Mouse (Mus musculus): ENCODE results near the gene Prg3.

Gene Prg3

GRCm38 (mm10) chr2:84999486-85000181 is 11.6 kb downstream of the Prg3 start:
- DNase-seq = peak; percentile 9 to 14

GRCm38 (mm10) chr2:85001497-85001896 is 13.5 kb downstream of the Prg3 start:
- peak; percentile 42 for DNase-seq

GRCm38 (mm10) chr2:85002575-85002974 is 14.6 kb downstream of the Prg3 start:
- DNase-seq = no peak

DNA sequence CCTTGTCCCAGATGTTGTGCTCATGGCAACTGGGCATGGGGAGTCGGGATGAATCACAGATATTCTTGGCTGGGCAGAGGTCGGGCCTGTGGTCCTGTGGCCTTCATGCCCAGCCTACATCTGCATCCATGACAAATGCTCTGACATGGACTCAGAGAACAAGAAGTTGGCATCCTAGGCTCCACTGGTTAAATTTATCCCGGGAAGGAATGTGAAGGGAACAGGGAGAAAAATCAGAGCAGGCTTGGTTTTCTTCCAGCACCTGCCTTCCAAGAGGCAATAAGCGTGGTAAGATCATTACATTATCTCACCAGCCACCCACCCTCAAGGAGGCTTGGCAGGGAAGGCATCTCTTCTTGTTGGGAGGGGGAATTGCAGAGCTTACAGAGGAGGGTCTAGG is 16.3 kb downstream of the Prg3 start:
- DNase-seq = no peak

DNA sequence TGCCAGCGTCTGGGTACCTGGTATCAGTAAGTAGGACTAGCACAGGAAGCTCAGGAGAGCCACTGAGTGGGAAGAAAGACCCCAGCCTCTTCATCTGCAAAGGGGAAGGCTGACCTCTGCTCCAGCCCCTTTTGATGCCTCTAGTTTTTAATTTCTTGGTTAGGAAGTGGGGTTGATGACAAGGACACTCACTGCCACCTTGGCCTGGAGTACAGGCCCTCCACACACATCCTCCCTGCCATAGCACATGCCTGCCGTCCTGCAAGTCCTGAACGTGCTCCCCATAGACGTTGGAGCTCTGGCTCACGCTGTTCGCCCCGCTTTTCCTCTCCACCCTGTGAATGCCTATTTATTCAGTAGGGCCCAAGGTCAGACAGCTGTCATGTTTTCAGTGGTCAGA is 18.6 kb downstream of the Prg3 start:
- DNase-seq = no peak

DNA sequence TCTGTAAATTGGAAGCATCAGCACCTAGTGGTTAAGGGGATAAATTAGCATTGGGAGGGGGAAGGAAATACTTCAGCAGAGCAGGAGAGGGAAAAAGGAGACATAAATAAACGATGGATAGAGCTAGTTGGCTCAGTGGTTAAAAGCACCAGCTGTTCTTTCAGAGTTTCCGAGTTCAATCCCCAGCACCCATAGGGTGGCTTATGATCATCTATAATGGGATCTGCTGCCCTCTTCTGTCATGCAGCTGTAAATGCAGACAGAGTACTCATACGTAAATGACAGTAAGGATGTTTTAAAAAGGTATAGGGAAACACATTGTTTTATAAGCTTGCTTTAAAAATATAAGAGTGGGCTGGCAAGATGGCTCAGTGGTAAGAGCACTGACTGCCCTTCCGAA is 19.7 kb downstream of the Prg3 start:
- peak in 1 of 2 experiments; percentile 27 for DNase-seq

- no peak for DNase-seq
Observed at GRCm38 (mm10) chr2:85009212-85009611, 21.2 kb downstream of the Prg3 start.

DNA sequence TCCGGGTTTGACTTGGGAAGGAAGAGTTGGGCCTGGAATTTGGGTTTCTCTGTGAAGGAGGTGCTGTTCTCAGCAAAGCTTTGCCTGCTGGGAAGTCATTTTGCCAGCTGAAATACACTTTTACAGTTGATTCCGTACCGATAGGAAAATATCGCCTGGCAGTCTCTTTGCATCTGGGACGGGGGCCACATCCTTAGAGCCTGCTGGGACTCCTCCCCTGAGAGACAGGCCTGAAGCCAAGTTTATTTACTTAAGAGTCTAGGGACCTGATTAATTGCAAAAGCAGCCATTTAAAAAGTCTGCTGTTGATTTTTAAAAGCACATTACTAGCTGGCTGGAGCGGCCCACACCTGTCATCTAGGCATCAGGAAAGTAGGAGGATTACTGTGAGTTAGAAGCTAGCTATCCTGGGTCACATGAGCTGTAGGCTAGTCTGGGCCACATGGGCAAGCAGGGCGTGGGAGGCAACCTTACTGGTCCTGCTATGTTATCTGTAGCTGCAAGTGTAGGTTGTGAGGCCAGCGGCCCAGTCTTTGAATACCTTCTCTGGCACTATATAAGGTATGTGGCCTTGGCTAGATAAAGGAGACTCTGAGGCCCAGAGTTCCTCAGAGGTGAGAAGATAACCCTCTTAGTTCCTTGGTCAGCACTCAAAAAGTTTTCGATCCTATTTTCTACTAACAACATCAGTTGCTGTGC is 24.0 kb downstream of the Prg3 start:
- no peak for DNase-seq

- no peak for DNase-seq
Observed at GRCm38 (mm10) chr2:85012679-85013078, 24.7 kb downstream of the Prg3 start.

GRCm38 (mm10) chr2:85013826-85014587 is 26.0 kb downstream of the Prg3 start:
- DNase-seq = no peak

- DNase-seq = no peak
Observed at GRCm38 (mm10) chr2:85014588-85014982, 26.6 kb downstream of the Prg3 start.

DNA sequence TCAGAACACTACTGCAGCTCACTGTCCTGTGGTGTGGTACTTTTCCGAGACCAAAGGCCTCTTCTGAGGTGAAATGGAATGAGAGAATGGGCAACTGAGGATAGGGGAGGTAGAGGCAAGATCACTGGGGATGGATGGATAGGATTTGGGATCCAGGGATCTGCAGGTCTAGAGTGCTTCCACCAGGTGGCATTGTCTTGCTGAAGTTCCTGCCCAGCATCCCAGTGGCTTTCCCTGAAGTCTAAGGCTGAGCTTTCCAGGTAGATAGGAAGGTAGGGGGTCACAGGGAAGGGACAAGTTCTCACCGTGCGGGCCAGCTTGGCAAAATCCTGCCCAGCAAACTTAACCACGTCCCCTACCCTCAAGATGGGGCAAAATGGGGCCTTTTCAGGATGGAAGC is 34.0 kb downstream of the Prg3 start:
- peak in 1 of 2 experiments; percentile 38 for DNase-seq

DNA sequence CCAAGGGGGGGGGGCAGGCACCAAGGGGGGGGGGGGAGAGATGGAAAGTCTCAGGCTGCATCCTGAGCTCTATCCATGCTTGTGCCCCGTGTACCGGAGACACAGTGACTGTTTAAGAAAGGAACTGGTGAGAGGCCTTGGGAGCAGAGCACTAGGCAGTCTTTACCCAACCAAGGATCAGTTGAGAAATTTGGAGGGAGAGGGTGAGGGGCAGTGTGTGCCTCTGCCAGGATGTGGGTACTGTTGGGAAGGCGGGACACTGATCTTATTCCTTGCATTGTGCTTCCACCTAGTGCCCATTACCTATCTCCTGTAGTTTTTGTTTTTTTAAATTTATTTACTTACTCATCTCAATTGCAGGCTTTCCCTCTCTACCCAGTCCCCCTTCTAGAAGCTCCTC is 38.2 kb downstream of the Prg3 start:
- no peak for DNase-seq

DNA sequence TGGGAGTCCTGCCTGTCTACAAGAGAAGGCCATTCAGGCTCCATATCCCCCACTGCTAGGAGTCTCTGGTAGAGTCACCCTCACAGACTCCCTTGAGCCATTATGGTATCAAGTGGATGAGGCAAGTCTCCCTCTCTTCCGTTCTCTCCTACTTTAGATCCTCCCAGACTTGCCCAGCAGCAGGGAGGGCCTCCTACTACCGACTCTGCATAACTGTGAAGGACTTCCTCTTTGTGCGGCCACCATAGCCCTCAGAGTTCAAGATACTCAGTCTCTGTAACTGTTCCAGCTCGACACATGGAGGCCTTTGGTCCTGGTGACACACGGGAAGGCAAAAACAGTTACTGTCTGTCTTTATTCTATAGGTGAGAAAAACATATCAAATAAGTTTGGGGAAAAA is 39.3 kb downstream of the Prg3 start:
- no peak for DNase-seq

DNA sequence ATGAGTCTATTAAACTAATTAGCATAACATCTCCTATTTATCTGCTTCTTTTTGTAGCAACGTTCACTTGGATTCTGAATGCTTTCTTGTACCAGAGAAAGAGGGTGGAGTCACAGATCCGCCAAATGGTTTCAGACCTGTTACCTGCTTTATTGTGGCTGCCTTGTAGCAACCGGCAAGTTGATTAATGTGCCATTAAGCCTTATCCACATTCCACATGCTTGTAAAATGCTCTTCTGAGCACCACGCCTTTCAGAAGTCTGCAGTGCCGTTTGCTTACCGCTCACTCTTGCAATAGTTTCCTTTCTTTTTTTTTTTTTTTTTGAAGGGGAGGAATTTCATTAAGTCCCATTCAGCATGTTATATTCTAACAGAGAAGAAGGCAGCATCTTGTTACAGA is 41.9 kb downstream of the Prg3 start:
- DNase-seq = no peak

- no peak for DNase-seq
Observed at GRCm38 (mm10) chr2:85030989-85031388, 43.0 kb downstream of the Prg3 start.

DNA sequence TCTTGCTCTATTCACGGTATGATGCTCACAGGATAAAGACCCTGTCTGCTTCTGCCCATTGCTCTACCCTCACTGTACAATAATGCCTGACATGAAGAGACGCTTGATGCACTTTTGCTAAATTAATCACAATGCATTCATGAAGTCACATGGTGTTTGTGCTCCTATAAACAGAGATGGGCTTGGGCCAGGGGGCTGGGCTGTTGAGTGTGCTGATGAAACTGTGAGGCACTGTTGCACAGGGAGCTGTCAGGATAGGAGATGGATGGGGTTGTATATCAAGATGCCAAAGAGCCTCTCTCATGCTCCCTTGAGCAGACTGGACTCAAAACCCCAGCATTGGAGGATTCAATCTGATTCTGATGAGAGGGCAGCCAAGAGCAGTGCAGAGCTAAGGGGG is 45.1 kb downstream of the Prg3 start:
- DNase-seq = no peak

DNA sequence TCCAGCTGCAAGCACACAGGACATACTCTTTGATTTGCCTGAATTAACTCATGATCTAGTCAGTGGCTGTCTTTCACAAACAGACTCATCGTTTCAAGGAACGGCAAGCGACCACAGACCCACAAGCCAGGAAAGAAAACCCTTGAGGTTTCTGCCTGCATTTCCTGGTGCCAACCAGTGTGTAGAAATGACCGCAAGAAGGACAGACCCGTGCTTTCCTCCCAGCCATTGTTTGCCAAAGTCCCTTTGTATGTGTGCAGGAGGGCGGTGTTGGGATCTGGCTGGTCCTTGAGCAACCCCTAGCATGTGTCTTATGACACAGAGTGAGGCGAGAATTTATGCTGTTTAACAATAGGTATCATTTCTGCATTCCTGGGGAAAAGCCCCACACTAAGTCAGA is 46.2 kb downstream of the Prg3 start:
- DNase-seq = no peak

GRCm38 (mm10) chr2:85036507-85037046 is 48.6 kb downstream of the Prg3 start:
- no peak for DNase-seq

DNA sequence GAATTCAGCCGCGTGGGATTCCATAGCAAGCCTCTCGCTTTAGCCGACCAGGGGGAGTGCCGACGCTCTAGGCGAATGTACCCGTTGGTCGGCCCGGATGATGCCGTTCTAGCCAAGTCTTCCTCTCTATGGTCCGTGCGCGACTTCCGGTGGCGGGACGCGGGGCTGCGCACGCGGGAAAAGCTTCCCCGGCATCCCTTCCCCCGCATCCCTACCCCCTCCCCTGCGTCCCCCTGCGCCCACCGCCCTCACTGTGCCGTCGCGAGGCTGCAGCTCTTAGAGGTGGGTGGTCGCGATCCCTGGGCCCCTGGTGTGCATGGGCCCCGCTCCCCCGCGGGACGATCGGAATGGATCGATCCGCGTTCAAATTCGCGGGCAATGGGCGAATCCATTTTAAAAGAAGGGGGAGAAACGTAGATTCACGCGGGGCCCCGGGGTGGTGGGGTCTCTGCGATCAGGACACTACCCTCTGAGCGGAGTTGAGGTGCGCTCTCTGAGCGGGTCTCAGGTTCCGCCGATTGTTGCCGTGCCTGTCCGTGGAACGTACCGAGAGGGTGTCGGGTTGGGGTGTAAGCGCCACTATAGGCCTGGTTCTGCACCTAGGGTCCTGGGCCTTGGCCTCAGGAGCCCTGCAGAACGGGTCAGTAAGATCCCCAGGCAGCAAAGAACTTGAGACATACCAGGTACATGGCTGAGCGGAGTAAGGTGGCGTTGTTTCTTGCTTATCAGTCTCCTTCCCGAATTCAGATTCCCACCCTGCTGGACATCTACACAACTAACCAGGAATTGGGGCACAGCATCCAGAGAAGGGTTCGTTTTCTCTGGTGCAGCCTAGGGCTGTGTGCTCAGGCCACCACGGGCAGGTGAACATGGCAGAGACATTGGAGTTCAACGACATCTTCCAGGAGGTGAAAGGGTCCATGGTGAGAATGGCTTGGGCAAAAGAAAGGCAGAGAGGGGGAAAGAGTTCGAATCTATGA is 49.3 kb downstream of the Prg3 start, which contains the start of the genes Ssrp1 and P2rx3:
Gene Ssrp1, plus strand, starts transcription at position 188 of the 980 bp plus-strand sequence.
Gene P2rx3, minus strand, starts transcription at position 416 of the 980 bp plus-strand sequence.
- DNase-seq = peak; percentile 89 to 91

DNA sequence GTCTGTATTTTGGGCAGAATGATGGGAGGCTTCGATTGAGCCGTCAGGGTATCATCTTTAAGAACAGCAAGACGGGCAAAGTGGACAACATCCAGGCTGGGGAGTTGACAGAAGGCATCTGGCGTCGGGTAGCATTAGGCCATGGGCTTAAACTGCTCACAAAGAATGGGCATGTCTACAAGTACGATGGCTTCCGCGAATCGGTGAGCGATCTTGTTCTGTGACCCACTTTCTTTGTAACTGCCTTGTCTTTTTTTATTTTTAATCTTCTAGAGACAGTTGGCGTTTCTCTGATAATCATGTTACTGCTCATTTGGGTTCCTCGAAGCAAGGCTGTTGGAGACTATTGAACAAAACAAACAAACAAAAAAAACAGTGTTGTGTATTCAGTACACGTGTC is 50.3 kb downstream of the Prg3 start:
- DNase-seq = no peak

All from lung, adult 18-20 months (tissue).